Mouse (Mus musculus) colon, adult 2 months (tissue): Measurements from ENCODE around the gene BC030867. TPM values are rescaled to one million over a fixed set of nuclear protein-coding genes. Genes with fewer than 3 reads are reported as not detected.

Source experiments
- polyA plus RNA-seq: library from polyadenylated mRNA; depleted of rRNA; stranded (reverse); fragments of >200 nt; gene quantifications from 2 replicates; pipeline ENCODE4 v1.2.3, GENCODE M21; 2012; rRNA removed

Gene BC030867
- polyA plus RNA-seq = 3.3 and 3.9 TPM in 2 replicates

DNA sequence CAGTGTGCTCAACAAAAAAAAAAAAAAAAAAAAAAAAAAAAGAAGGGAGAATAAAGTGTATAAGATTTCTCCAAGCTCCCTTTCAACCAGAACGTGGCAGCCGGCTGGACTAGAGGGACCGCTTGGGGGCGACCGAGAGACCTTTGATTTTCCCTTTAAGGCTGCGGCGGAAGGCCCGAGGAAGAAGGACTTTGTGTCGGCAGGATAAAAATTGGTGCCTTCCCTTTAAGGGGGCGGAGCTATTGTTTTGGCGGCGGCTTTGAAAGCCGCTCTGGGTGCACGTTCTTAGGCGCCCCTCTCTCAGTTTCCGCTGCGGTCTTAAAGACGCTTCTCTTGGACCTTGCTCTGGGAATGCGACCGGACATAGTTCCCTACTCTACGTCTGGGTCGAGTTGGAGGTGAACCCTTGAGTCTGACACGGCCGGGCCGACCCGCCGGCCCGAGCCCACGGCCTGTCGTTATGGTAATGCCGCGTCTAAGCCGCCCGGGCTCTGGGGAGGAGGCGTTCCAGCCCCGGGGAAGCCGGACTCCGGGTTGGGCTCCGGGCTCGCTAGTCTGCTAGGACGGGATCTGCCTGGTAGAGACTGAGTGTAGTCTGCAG is at the start of gene BC030867:
Gene BC030867, plus strand, starts transcription at position 253 of the 601 bp plus-strand sequence.

GRCm38 (mm10) chr11:102230006-102230741 is 18.5 kb upstream of the BC030867 start, which contains the start of gene Hdac5:
Gene Hdac5 (minus strand): TSS chr11:102230166.

DNA sequence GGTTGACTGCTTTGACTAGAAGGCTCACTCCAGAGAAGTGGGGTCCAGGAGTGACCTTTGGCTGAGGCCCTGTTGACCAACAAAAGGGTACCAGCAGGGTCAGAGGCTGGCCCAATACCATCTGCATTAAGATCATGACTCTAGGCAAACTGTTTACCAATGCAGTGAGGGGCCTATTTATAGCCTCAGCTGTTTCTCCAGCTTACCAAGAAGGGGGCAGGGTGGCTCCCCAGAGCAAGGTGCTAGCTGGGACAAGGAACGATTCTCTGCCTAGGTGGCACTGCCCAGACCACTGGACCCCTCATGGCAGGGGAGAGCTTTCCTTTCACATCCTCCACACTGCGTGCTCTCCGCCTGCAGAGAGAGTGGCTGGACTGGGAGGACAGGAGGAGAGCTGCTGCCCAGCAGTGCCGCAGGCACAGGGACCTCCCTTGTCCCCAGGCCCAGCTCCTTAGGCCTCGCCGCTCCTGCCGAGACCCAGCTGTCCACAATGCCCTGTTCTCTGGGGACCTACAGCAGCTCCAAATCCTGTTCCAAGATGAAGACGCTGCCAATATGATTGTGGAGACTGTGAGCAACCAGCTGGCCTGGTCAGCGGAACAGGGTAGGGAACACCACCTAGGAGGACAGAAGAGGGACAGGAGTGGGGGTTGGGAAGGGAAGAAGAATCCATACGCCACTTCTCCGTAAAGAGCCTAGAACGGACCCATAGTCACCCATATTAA is 20.0 kb downstream of the BC030867 start, which contains the start of gene Asb16:
Gene Asb16, plus strand, starts transcription at position 224 of the 725 bp plus-strand sequence.

DNA sequence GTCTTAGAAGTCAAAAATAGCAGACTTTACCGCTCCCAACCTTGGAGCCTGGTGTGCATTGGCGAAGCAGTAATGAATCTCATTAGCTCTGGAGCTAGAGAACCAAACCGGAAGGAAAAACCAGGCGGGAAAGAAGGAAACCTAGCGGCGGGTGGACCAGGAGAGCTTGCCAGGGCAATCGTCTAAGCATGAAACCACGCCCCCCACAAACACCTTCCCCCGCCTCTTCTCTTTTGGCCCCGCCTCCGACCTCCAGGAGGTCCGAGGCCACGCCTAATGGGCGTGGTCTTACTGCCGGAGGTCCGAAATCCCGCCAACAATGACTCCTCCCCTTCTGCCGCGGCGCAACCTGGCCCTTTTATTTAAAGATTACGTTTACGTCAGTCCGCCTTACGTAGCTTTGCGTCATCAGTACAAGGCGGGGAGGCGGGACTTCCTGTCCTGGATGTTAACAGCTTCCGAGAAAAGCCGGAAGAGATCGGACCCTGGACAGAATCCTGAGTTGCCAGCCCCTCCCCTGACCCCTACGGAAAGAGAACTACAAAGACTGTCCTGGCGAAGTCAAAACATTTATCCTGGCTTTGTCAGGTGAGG is 35.9 kb downstream of the BC030867 start, which contains the start of gene Tmub2:
Gene Tmub2, plus strand, starts transcription at position 431 of the 594 bp plus-strand sequence.

DNA sequence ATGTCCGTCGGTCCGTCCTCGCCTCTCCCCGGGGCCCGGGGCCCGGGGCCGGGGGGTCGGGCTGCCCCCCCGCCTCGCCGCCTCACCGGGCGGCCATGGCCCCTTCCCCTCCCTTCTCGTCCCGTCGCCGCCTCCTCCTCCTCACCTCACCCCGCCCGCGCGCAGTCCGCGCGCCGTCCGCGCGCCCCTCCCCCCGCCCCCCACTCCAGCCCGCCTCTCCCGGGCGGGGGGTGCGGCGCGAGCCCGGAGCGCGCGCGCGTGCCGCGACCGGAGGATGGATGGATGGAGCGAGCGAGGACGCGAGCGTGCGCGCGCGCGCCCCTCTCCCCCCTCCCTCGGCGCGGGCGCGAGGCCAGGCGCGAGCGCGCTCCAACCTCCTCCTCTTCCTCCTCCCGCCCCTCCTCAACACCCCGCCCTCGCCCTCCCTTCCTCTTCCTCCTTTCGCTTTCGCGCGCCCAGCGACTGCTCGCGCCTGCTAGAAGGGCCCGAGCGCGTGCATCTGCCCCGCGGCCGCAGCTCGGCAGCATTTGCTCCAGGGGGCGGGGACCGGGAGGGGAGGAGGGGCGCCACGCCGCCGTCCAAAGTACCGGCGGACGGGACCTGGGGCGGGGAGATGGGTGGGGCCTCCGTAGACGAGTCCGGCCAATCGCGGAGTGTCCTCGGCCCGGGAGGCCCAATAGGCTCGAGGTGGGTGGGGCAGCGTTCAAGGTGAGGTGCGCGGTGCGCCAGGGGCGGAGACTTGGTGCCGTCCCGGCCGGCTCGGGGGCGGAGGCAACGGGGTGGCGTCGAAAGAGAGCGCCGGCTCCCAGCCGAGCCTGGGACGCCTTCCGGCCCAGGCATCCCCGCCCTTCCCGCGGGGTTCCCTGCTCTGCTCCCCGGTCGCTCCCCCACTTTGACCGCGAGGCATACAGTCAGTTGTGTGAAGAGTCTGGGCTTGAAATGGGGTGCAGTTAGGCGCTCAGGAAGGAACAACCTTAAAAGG is 48.1 kb downstream of the BC030867 start, which contains the start of gene Atxn7l3:
Gene Atxn7l3, minus strand, starts transcription at position 141 of the 982 bp plus-strand sequence.

Other genes starting within 250 kb of the BC030867 start
- gene Mpp3, start 220.4 kb upstream of the BC030867 start, polyA plus RNA-seq = 10.6 and 12.7 TPM in 2 replicates
- gene Cd300lg, start 207.4 kb upstream of the BC030867 start, polyA plus RNA-seq = 7.7 and 9.2 TPM in 2 replicates
- gene Mpp2, start 160.4 kb upstream of the BC030867 start, polyA plus RNA-seq = 4.9 and 5.9 TPM in 2 replicates
- gene Ppy, start 147.6 kb upstream of the BC030867 start, polyA plus RNA-seq = 156 and 278 TPM in 2 replicates
- gene Pyy, start 141.1 kb upstream of the BC030867 start, polyA plus RNA-seq = 2,050 and 2,272 TPM in 2 replicates
- 10.8 and 16.1 TPM in 2 replicates for gene Nags, start 103.4 kb upstream of the BC030867 start, polyA plus RNA-seq
- gene Tmem101, start 92.5 kb upstream of the BC030867 start, polyA plus RNA-seq = 23.5 and 29.5 TPM in 2 replicates
- 25.4 and 35.2 TPM in 2 replicates for gene Lsm12, start 63.6 kb upstream of the BC030867 start, polyA plus RNA-seq
- gene G6pc3, start 59.3 kb upstream of the BC030867 start, polyA plus RNA-seq = 114 and 152 TPM in 2 replicates
- gene Hdac5, start 18.7 kb upstream of the BC030867 start, polyA plus RNA-seq = 97.0 and 115 TPM in 2 replicates
- gene Asb16, start 19.9 kb downstream of the BC030867 start, polyA plus RNA-seq = 1.6 and 2.8 TPM in 2 replicates
- 57.5 and 64.0 TPM in 2 replicates for gene Tmub2, start 36.0 kb downstream of the BC030867 start, polyA plus RNA-seq
- gene Atxn7l3, start 47.7 kb downstream of the BC030867 start, polyA plus RNA-seq = 41.5 and 46.8 TPM in 2 replicates
- gene Ubtf, start 70.9 kb downstream of the BC030867 start, polyA plus RNA-seq = 31.0 and 33.3 TPM in 2 replicates
- gene Slc4a1, start 117.3 kb downstream of the BC030867 start, polyA plus RNA-seq = 0.08 and 0.15 TPM in 2 replicates
- gene Rundc3a, start 144.5 kb downstream of the BC030867 start, polyA plus RNA-seq = 14.5 and 19.1 TPM in 2 replicates
- gene Slc25a39, start 159.1 kb downstream of the BC030867 start, polyA plus RNA-seq = 591 and 649 TPM in 2 replicates
- 155 and 216 TPM in 2 replicates for gene Grn, start 181.4 kb downstream of the BC030867 start, polyA plus RNA-seq
- gene Fam171a2, start 198.8 kb downstream of the BC030867 start, polyA plus RNA-seq = 14.4 and 17.6 TPM in 2 replicates
- gene Itga2b, start 221.2 kb downstream of the BC030867 start, polyA plus RNA-seq = 4.4 and 5.2 TPM in 2 replicates